Mouse (Mus musculus): ENCODE data around the gene Fam186a.

Gene Fam186a

DNA sequence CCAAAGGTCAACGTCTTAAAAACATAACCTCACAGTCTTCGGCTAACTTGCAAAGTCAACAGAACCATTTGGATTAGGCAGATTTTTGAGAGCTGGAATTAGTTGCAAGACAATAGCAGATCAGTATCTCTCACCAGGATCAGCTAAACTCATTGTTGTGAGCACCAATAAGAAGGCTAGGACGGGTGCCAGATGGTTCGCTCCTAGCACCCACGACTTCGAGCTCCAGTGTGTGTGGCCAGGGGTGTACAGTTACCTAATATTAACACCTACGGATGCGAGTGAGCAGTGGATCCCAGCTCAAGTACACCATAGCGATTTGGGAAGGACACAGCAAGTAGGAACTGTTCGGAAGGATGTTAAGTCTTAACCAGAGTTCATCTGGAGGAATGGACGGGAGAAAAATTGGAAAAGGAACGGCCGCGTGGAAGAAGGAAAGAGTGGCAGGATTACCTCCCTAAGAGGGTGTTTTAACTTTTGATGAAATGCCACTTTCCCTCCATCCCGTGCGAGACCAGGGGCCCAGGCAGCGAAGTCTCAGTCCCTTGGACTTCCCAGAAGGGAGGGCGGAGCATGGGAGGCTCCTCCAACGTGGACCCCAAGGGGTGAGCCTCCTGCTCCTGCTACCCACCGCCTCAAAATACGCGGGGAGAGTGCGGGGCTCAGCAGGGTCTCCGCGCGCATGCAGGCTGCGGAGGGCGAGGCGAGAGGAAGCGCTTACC, 92.1 kb downstream of the Fam186a start:
- DNase-seq (ENCODE audit: low read depth, low spot score): no peak

DNA sequence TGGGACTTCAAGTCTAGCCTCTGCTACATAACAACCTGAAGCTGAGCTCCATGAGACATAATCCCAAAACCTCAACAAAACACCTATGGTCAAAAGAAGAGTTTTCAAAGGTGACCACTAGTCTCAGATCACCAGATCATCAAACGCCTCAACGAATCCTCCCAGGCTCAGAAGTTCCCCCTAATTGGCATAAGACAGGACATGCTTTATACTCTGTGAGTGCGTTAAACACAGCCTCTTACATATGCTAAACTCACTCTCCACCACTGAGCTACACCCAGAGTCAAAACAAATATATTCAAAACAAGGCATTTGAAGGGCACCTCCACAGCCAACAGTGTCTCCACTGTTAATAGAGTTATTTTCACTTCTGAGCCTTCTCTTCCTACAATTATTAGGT, 94.3 kb downstream of the Fam186a start:
- DNase-seq (ENCODE audit: low read depth, low spot score): no peak
